In genomic region chr12:112940710-112941109, GRCm38 (mm10) we compare ENCODE assay signal across 11 mouse cellular contexts. TPM values are rescaled to one million over a fixed set of nuclear protein-coding genes. Genes with fewer than 3 reads are reported as not detected.
DNase-seq lines count a peak whose midpoint lies in the region; ATAC-seq and TF ChIP-seq lines count a peak whose summit lies in the region.
"Had no signal": no experiment of that assay in that cellular context is flagged by ENCODE, and none has a peak within 500 bp of the region (broad histone marks: within the 10 kb centered on the region; RNA-seq: fewer than 3 reads in every experiment).

No protein-coding gene starts in this region.

- TF ChIP-seq CTCF in lung, postnatal 0 days (IDR thresholded peaks at IDR 0.05) = no peak

- no peak overlapping the region for H3K4me3 ChIP-seq in forebrain, embryonic 13.5 days
- no peak overlapping the region for H3K4me3 ChIP-seq in forebrain, embryonic 14.5 days (ENCODE audit: low read depth, low read length)
- no peak overlapping the region for H3K4me3 ChIP-seq in lung, postnatal 0 days (ENCODE audit: low read depth, low read length)
- H3K4me3 ChIP-seq in hindbrain, embryonic 13.5 days = no peak overlapping the region
- no peak overlapping the region for H3K4me3 ChIP-seq in midbrain, embryonic 15.5 days

- no peak overlapping the region for H3K27ac ChIP-seq in forebrain, embryonic 13.5 days
- no peak overlapping the region for H3K27ac ChIP-seq in forebrain, embryonic 14.5 days (ENCODE audit: low read depth, low read length)
- peak overlapping the region; percentile 91 for H3K27ac ChIP-seq in lung, postnatal 0 days (ENCODE audit: low read length)
- H3K27ac ChIP-seq in hindbrain, embryonic 13.5 days = 0 out of 2 replicates have a peak overlapping the region, but pooled peaks have one; percentile 80
- H3K27ac ChIP-seq in midbrain, embryonic 15.5 days = 0 out of 2 replicates have a peak overlapping the region, but pooled peaks have one; percentile 81

- H3K9me3 ChIP-seq in forebrain, embryonic 13.5 days (replicated peaks) = no peaks in the 10 kb centered on the region
- no peaks in the 10 kb centered on the region for H3K9me3 ChIP-seq in forebrain, embryonic 14.5 days (replicated peaks; ENCODE audit: control insufficient read depth, low read length)
- H3K9me3 ChIP-seq in lung, postnatal 0 days (ENCODE audit: low read length) = no peaks in the 10 kb centered on the region
- H3K9me3 ChIP-seq in hindbrain, embryonic 13.5 days = no peaks in the 10 kb centered on the region
- H3K9me3 ChIP-seq in midbrain, embryonic 15.5 days = no peaks in the 10 kb centered on the region
- H3K9me3 ChIP-seq: forebrain, embryonic 12.5 days had no signal

- intact Hi-C loops in left cerebral cortex, postnatal 25 days (cut with DNase I) = no loop called here

- peaks cover 19% of the 10 kb centered on the region for H3K4me1 ChIP-seq in forebrain, embryonic 13.5 days
- 0 out of 2 replicates have a peak, but pooled peaks cover 9% of the 10 kb centered on the region for H3K4me1 ChIP-seq in forebrain, embryonic 14.5 days (ENCODE audit: control insufficient read depth, insufficient read depth, low read length)
- H3K4me1 ChIP-seq in lung, postnatal 0 days (ENCODE audit: insufficient read depth, low read depth, low read length) = peaks cover 17% of the 10 kb centered on the region
- peaks cover 47% of the 10 kb centered on the region for H3K4me1 ChIP-seq in hindbrain, embryonic 13.5 days (replicated peaks)
- peaks cover 21% of the 10 kb centered on the region for H3K4me1 ChIP-seq in midbrain, embryonic 15.5 days

- H3K36me3 ChIP-seq in forebrain, embryonic 13.5 days (ENCODE audit: poor library complexity, severe bottlenecking) = no peaks in the 10 kb centered on the region
- no peaks in the 10 kb centered on the region for H3K36me3 ChIP-seq in forebrain, embryonic 14.5 days (ENCODE audit: control insufficient read depth, insufficient read depth, low read length)
- H3K36me3 ChIP-seq in lung, postnatal 0 days (ENCODE audit: insufficient read depth, low read length) = no peaks in the 10 kb centered on the region
- H3K36me3 ChIP-seq in hindbrain, embryonic 13.5 days = no peaks in the 10 kb centered on the region
- H3K36me3 ChIP-seq in midbrain, embryonic 15.5 days (replicated peaks) = no peaks in the 10 kb centered on the region
- H3K36me3 ChIP-seq: forebrain, embryonic 12.5 days had no signal

- H3K9ac ChIP-seq in forebrain, embryonic 13.5 days = no peak overlapping the region
- H3K9ac ChIP-seq in forebrain, embryonic 14.5 days (ENCODE audit: low read length) = no peak overlapping the region
- no peak overlapping the region for H3K9ac ChIP-seq in lung, postnatal 0 days (replicated peaks; ENCODE audit: low read depth)
- H3K9ac ChIP-seq in hindbrain, embryonic 13.5 days = peak overlapping the region; percentile 84; the same call in 1 of the 2 replicates
- H3K9ac ChIP-seq in midbrain, embryonic 15.5 days = no peak overlapping the region

- 91% methylated on average over 9 of the region's 9 CpGs for WGBS in forebrain, embryonic 13.5 days
- WGBS in forebrain, embryonic 14.5 days = 79% methylated on average over 9 of the region's 9 CpGs
- 58% methylated on average over 9 of the region's 9 CpGs for WGBS in lung, postnatal 0 days
- WGBS in hindbrain, embryonic 13.5 days = 82% methylated on average over 9 of the region's 9 CpGs
- 80% methylated on average over 9 of the region's 9 CpGs for WGBS in midbrain, embryonic 15.5 days

- no peak for TF ChIP-seq EP300 in lung, postnatal 0 days (IDR thresholded peaks at IDR 0.05)

- ATAC-seq in forebrain, embryonic 13.5 days = no peak
- no peak for ATAC-seq in forebrain, embryonic 14.5 days
- ATAC-seq in lung, postnatal 0 days = no peak
- no peak for ATAC-seq in hindbrain, embryonic 13.5 days (ENCODE audit: low FRiP score)
- no peak for ATAC-seq in midbrain, embryonic 15.5 days (replicated peaks)

- H3K27me3 ChIP-seq in forebrain, embryonic 13.5 days = no peaks in the 10 kb centered on the region
- no peaks in the 10 kb centered on the region for H3K27me3 ChIP-seq in forebrain, embryonic 14.5 days (replicated peaks; ENCODE audit: control insufficient read depth, insufficient read depth, low read length)
- no peaks in the 10 kb centered on the region for H3K27me3 ChIP-seq in lung, postnatal 0 days (replicated peaks; ENCODE audit: insufficient read depth, low read length)
- H3K27me3 ChIP-seq in hindbrain, embryonic 13.5 days = peaks cover 5% of the 10 kb centered on the region; the same call in 1 of the 2 replicates
- no peaks in the 10 kb centered on the region for H3K27me3 ChIP-seq in midbrain, embryonic 15.5 days (replicated peaks)

- H3K4me2 ChIP-seq in forebrain, embryonic 13.5 days = peak overlapping the region; percentile 67; the same call in 1 of the 2 replicates
- no peak overlapping the region for H3K4me2 ChIP-seq in forebrain, embryonic 14.5 days (ENCODE audit: low read length)
- H3K4me2 ChIP-seq in lung, postnatal 0 days (replicated peaks; ENCODE audit: low read depth, low read length) = no peak overlapping the region
- H3K4me2 ChIP-seq in hindbrain, embryonic 13.5 days = peak overlapping the region; percentile 66
- H3K4me2 ChIP-seq in midbrain, embryonic 15.5 days = no peak overlapping the region

- no peak for DNase-seq in forebrain, embryonic 14.5 days (ENCODE audit: low spot score)
- DNase-seq in lung, postnatal 0 days (ENCODE audit: low spot score) = no peak
- no peak for DNase-seq in lung, postnatal 36 days
- DNase-seq in left cerebral cortex, postnatal 25 days (ENCODE audit: low spot score in 2 of 2) = no peak
- no peak for DNase-seq in layer of hippocampus, adult 9-11 months
- DNase-seq: embryo, embryonic 11 days; thymus, postnatal 14 days had no signal

RNA-seq across cellular contexts. Expression of gene Nudt14, which starts 1.2 kb away (rescaled TPM):
- 57.1 and 61.2 TPM in 2 replicates for polyA plus RNA-seq in forebrain, embryonic 13.5 days (2015; fragmentation: Nextera tagmentation; extraction: Ambion mirVana)
- polyA plus RNA-seq in forebrain, embryonic 14.5 days (2014; fragmentation: Nextera tagmentation; extraction: Ambion mirVana) = 62.8 and 75.9 TPM in 2 replicates
- polyA plus RNA-seq in lung, postnatal 0 days (2015; fragmentation: Nextera tagmentation; extraction: Ambion mirVana) = 101 TPM in 2 replicates
- 59.2 and 59.8 TPM in 2 replicates for polyA plus RNA-seq in hindbrain, embryonic 13.5 days (2015; fragmentation: Nextera tagmentation; extraction: Ambion mirVana)
- polyA plus RNA-seq in midbrain, embryonic 15.5 days (2015; fragmentation: Nextera tagmentation; extraction: Ambion mirVana) = 60.6 and 60.8 TPM in 2 replicates
- 10 to 100 TPM; 10.8 to 11.5 TPM for total RNA-seq in left cerebral cortex, postnatal 25 days (2021)

RNA-seq across cellular contexts. Expression of gene Jag2, which starts 11.1 kb away (rescaled TPM):
- polyA plus RNA-seq in forebrain, embryonic 13.5 days (2015; fragmentation: Nextera tagmentation; extraction: Ambion mirVana) = 4.1 TPM in 2 replicates
- 5.3 and 7.5 TPM in 2 replicates for polyA plus RNA-seq in forebrain, embryonic 14.5 days (2014; fragmentation: Nextera tagmentation; extraction: Ambion mirVana)
- 6.0 and 7.7 TPM in 2 replicates for polyA plus RNA-seq in lung, postnatal 0 days (2015; fragmentation: Nextera tagmentation; extraction: Ambion mirVana)
- polyA plus RNA-seq in hindbrain, embryonic 13.5 days (2015; fragmentation: Nextera tagmentation; extraction: Ambion mirVana) = 8.4 and 10.7 TPM in 2 replicates
- 16.4 and 18.4 TPM in 2 replicates for polyA plus RNA-seq in midbrain, embryonic 15.5 days (2015; fragmentation: Nextera tagmentation; extraction: Ambion mirVana)
- total RNA-seq in left cerebral cortex, postnatal 25 days (2021) = 10 to 100 TPM; 50.1 to 55.1 TPM

RNA-seq across cellular contexts. Expression of gene Btbd6, which starts 35.6 kb away (rescaled TPM):
- 30.3 and 32.7 TPM in 2 replicates for polyA plus RNA-seq in forebrain, embryonic 13.5 days (2015; fragmentation: Nextera tagmentation; extraction: Ambion mirVana)
- polyA plus RNA-seq in forebrain, embryonic 14.5 days (2014; fragmentation: Nextera tagmentation; extraction: Ambion mirVana) = 35.0 and 37.5 TPM in 2 replicates
- polyA plus RNA-seq in lung, postnatal 0 days (2015; fragmentation: Nextera tagmentation; extraction: Ambion mirVana) = 20.2 and 23.4 TPM in 2 replicates
- polyA plus RNA-seq in hindbrain, embryonic 13.5 days (2015; fragmentation: Nextera tagmentation; extraction: Ambion mirVana) = 40.0 and 45.5 TPM in 2 replicates
- 57.4 and 60.2 TPM in 2 replicates for polyA plus RNA-seq in midbrain, embryonic 15.5 days (2015; fragmentation: Nextera tagmentation; extraction: Ambion mirVana)
- total RNA-seq in left cerebral cortex, postnatal 25 days (2021) = 10 to 100 TPM; 55.9 to 60.9 TPM

RNA-seq across cellular contexts. Expression of gene Brf1, which starts 59.8 kb away (rescaled TPM):
- 62.5 and 68.8 TPM in 2 replicates for polyA plus RNA-seq in forebrain, embryonic 13.5 days (2015; fragmentation: Nextera tagmentation; extraction: Ambion mirVana)
- polyA plus RNA-seq in forebrain, embryonic 14.5 days (2014; fragmentation: Nextera tagmentation; extraction: Ambion mirVana) = 43.0 and 51.0 TPM in 2 replicates
- 38.8 and 44.9 TPM in 2 replicates for polyA plus RNA-seq in lung, postnatal 0 days (2015; fragmentation: Nextera tagmentation; extraction: Ambion mirVana)
- polyA plus RNA-seq in hindbrain, embryonic 13.5 days (2015; fragmentation: Nextera tagmentation; extraction: Ambion mirVana) = 58.3 and 58.6 TPM in 2 replicates
- 56.0 and 58.5 TPM in 2 replicates for polyA plus RNA-seq in midbrain, embryonic 15.5 days (2015; fragmentation: Nextera tagmentation; extraction: Ambion mirVana)
- total RNA-seq in left cerebral cortex, postnatal 25 days (2021) = 10 to 100 TPM; 45.0 to 50.4 TPM

Comparison
In these comparisons a context has a peak if more than half of its experiments do, and no peak if none do; other contexts are left out.
1. H3K4me2 ChIP-seq: peak in forebrain, embryonic 13.5 days (single experiment) and hindbrain, embryonic 13.5 days (single experiment); none in forebrain, embryonic 14.5 days (single experiment), lung, postnatal 0 days (single experiment) and midbrain, embryonic 15.5 days (single experiment).
2. H3K27ac ChIP-seq: peak in lung, postnatal 0 days (single experiment), hindbrain, embryonic 13.5 days (single experiment) and midbrain, embryonic 15.5 days (single experiment); none in forebrain, embryonic 13.5 days (single experiment) and forebrain, embryonic 14.5 days (single experiment).